Mouse (Mus musculus): ENCODE results near the gene Olfr312.

DNA sequence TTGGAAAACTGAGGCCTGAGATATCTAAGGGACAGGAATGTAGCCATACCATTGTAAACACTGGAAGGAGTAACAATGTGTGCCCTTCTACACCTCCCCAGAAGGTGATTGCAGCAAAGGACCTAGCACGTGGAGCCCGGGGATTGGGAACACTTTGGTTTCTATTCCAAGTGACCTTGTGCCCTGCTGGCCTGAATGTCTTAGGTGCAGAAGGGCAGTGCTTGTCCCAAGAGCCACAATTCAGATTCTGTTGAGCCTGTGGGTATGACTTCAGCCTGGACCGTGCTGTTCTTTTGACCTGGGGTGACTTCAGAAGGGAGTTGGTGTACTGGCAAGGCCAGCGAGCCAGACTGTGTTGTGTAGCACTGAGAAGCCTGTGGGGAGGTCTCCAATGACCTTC is 41.9 kb downstream of the Olfr312 start:
- no peak for TF ChIP-seq CTCF (IDR thresholded peaks at IDR 0.05; ENCODE audit: borderline replicate concordance, insufficient read depth, low read depth, low read length)
- TF ChIP-seq POLR2A (IDR thresholded peaks at IDR 0.05; ENCODE audit: borderline replicate concordance, insufficient read depth, low read length) = no peak

Data from cerebellum, adult 2 months (tissue).